Mouse (Mus musculus): ENCODE results near the gene Cnst.

DNA sequence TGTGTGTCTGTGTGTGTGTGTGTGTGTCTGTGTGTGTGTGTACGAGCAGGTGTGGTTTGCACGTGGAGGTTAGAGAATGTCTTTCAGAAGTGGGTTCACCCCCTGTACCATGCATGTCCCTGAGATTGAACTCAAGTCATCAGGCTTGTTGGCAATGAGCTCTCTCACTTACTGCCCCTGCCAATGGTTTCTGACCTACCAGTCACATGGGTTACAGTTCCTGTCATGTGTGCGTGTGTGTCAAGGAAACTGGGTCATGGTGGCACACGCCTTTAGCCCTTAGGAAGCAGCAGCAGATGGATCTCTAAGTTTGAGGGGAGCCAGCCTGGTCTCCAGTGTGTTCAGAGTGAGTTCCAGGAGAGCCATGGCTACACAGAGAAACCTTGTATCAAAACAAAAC is 96.6 kb downstream of the Cnst start:
- TF ChIP-seq CTCF (IDR thresholded peaks at IDR 0.05; ENCODE audit: control insufficient read depth, insufficient read depth, insufficient replicate concordance, low read depth, low read length) = no peak
- no peak for TF ChIP-seq POLR2A (IDR thresholded peaks at IDR 0.05; ENCODE audit: control insufficient read depth, low read depth, low read length)

Measured in testis, adult 2 months (tissue).